Mouse (Mus musculus) C2C12 (cell line): ENCODE data around the gene Fabp7. TPM values are rescaled to one million over a fixed set of nuclear protein-coding genes. Genes with fewer than 3 reads are reported as not detected.

ENCODE experiments used
- H3K27me3 ChIP-seq: one replicate; pipeline ENCODE4 v1.6.1; 2011; ENCODE audit not compliant: control insufficient read depth, insufficient read depth, insufficient read length
- H3K36me3 ChIP-seq: one replicate; pipeline ENCODE4 v1.6.1; 2011; ENCODE audit not compliant: control insufficient read depth, insufficient read depth
- H3K4me3 ChIP-seq: one replicate; pipeline ENCODE4 v1.5.1; 2011; ENCODE audit warnings: mild to moderate bottlenecking, control low read depth; ENCODE audit not compliant: poor library complexity, insufficient read depth, severe bottlenecking
- H3K79me2 ChIP-seq: one replicate; pipeline ENCODE4 v1.6.1; 2011; ENCODE audit not compliant: control insufficient read depth, insufficient read depth
- H3K79me3 ChIP-seq: one replicate; pipeline ENCODE4 v1.6.1; 2011; ENCODE audit warnings: low read depth, control low read depth
- H3ac ChIP-seq: one replicate; pipeline ENCODE3; 2011; ENCODE audit warnings: low read depth; ENCODE audit not compliant: control insufficient read depth, insufficient read length
- CEBPB ChIP-seq: IDR thresholded peaks from one replicate; pipeline ENCODE4 v1.6.1; 2011; ENCODE audit warnings: low read depth, mild to moderate bottlenecking, control low read depth, moderate library complexity
- CTCF ChIP-seq: IDR thresholded peaks from one replicate; pipeline ENCODE4 v1.5.1; 2011; ENCODE audit not compliant: control insufficient read depth, insufficient read depth, insufficient read length
- FOSL1 ChIP-seq: IDR thresholded peaks from one replicate; pipeline ENCODE4 v1.8.0; 2011; ENCODE audit warnings: mild to moderate bottlenecking, low read length; ENCODE audit not compliant: poor library complexity, insufficient read depth, severe bottlenecking
- MAX ChIP-seq: IDR thresholded peaks from one replicate; pipeline ENCODE4 v1.6.1; 2011; ENCODE audit warnings: mild to moderate bottlenecking, control low read depth
- MYOD1 ChIP-seq: IDR thresholded peaks from one replicate; pipeline ENCODE4 v1.6.1; 2011; ENCODE audit warnings: low read depth; ENCODE audit not compliant: control insufficient read depth, insufficient read length
- MYOG ChIP-seq: IDR thresholded peaks from one replicate; pipeline ENCODE4 v1.6.1; 2011; ENCODE audit not compliant: control insufficient read depth, insufficient read length; ENCODE audit errors: extremely low read depth
- USF1 ChIP-seq: IDR thresholded peaks from one replicate; pipeline ENCODE4 v1.6.1; 2011; ENCODE audit warnings: low read depth, mild to moderate bottlenecking, control low read depth, moderate library complexity
- polyA plus RNA-seq: library from polyadenylated mRNA; unstranded; fragments of >200 nt; fragmentation: generic; extraction: Trizol; gene quantifications from one replicate; pipeline ENCODE4 v1.2.1, GENCODE M21; 2012; ENCODE audit warnings: missing spikeins

Fabp7 gene
- polyA plus RNA-seq, 1 experiment, result 3.9 TPM

- Histone ChIP-seq H3K36me3 (no peaks in the 10 kb centered on the region), H3ac (peak overlapping the region; percentile 48), H3K79me3 (no peaks in the 10 kb centered on the region), H3K79me2 (no peaks in the 10 kb centered on the region), H3K4me3 (no peak overlapping the region), H3K27me3 (no peaks in the 10 kb centered on the region)
- TF ChIP-seq FOSL1 (no peak), USF1 (no peak), CEBPB (no peak), MAX (no peak), CTCF (no peak), MYOD1 (no peak), MYOG (no peak)
Observed at GRCm38 (mm10) chr10:57794491-57795461, 10.1 kb downstream of the Fabp7 start.

GRCm38 (mm10) chr10:57795542-57795941 lies 10.9 kb downstream of the Fabp7 start:
- Histone ChIP-seq H3K4me3 (no peak overlapping the region), H3K36me3 (no peaks in the 10 kb centered on the region)

GRCm38 (mm10) chr10:57796057-57796456 lies 11.4 kb downstream of the Fabp7 start:
- TF ChIP-seq USF1 (no peak), CTCF (no peak), FOSL1 (no peak), MYOD1 (no peak), CEBPB (no peak), MAX (no peak), MYOG (no peak)
- no peaks in the 10 kb centered on the region for H3K36me3 ChIP-seq

More at GRCm38 (mm10) chr10:57795542-57795941, 10.9 kb downstream of the Fabp7 start:
- H3K27me3 ChIP-seq, result no peaks in the 10 kb centered on the region
- no peaks in the 10 kb centered on the region for H3K79me3 ChIP-seq
- TF ChIP-seq FOSL1 (no peak), MYOD1 (no peak)
- no peak overlapping the region for H3ac ChIP-seq
- H3K79me2 ChIP-seq, result no peaks in the 10 kb centered on the region

GRCm38 (mm10) chr10:57799486-57799885 lies 14.8 kb downstream of the Fabp7 start:
- no peaks in the 10 kb centered on the region for H3K36me3 ChIP-seq
- no peak overlapping the region for H3K4me3 ChIP-seq
- H3K79me2 ChIP-seq, result no peaks in the 10 kb centered on the region
- no peak overlapping the region for H3ac ChIP-seq
- H3K79me3 ChIP-seq, result no peaks in the 10 kb centered on the region
- no peaks in the 10 kb centered on the region for H3K27me3 ChIP-seq
- TF ChIP-seq CTCF, result no peak
- TF ChIP-seq USF1, result no peak
- no peak for TF ChIP-seq MAX
- no peak for TF ChIP-seq MYOD1
- TF ChIP-seq MYOG, result no peak
- TF ChIP-seq FOSL1, result no peak
- no peak for TF ChIP-seq CEBPB

More at GRCm38 (mm10) chr10:57796057-57796456, 11.4 kb downstream of the Fabp7 start:
- Histone ChIP-seq H3K27me3 (no peaks in the 10 kb centered on the region), H3ac (no peak overlapping the region), H3K79me3 (no peaks in the 10 kb centered on the region), H3K4me3 (no peak overlapping the region), H3K79me2 (no peaks in the 10 kb centered on the region)

GRCm38 (mm10) chr10:57807754-57808153 lies 23.1 kb downstream of the Fabp7 start:
- H3K27me3 ChIP-seq, result no peaks in the 10 kb centered on the region
- no peaks in the 10 kb centered on the region for H3K36me3 ChIP-seq
- no peak overlapping the region for H3K4me3 ChIP-seq
- TF ChIP-seq MAX, result no peak
- TF ChIP-seq FOSL1, result no peak
- no peak for TF ChIP-seq USF1
- TF ChIP-seq CEBPB, result no peak
- TF ChIP-seq MYOD1, result no peak
- no peak for TF ChIP-seq CTCF
- TF ChIP-seq MYOG, result no peak
- H3K79me3 ChIP-seq, result no peaks in the 10 kb centered on the region
- no peak overlapping the region for H3ac ChIP-seq
- no peaks in the 10 kb centered on the region for H3K79me2 ChIP-seq
